Mouse (Mus musculus) limb, embryonic 12.5 days (tissue): ENCODE data around the gene Plxna2. TPM values are rescaled to one million over a fixed set of nuclear protein-coding genes. Genes with fewer than 3 reads are reported as not detected.

Experiments used
- ATAC-seq: fragments of 200-750 bp; cut with Nextera tagmentation; 2 replicates; pipeline ENCODE4 v1.8.0; 2017; ENCODE audit warnings: low read depth, moderate TSS enrichment; ENCODE audit not compliant: insufficient number of reproducible peaks, insufficient read depth, low FRiP score, low TSS enrichment
- H3K27ac ChIP-seq: fragments of 300-500 bp; sonication (generic); 2 replicates; pipeline ENCODE4 v1.5.1; 2016; ENCODE audit warnings: mild to moderate bottlenecking, moderate library complexity
- H3K27me3 ChIP-seq: fragments of 300-500 bp; sonication (generic); 2 replicates; pipeline ENCODE4 v1.6.1; 2016; ENCODE audit warnings: mild to moderate bottlenecking, moderate library complexity
- H3K36me3 ChIP-seq: fragments of 300-500 bp; sonication (generic); 2 replicates; pipeline ENCODE4 v1.6.1; 2016; ENCODE audit warnings: mild to moderate bottlenecking, moderate library complexity
- H3K4me1 ChIP-seq: fragments of 300-500 bp; sonication (generic); replicated peaks from 2 replicates; pipeline ENCODE4 v1.6.1; 2016
- H3K4me2 ChIP-seq: fragments of 300-500 bp; sonication (generic); 2 replicates; pipeline ENCODE4 v1.6.1; 2016; ENCODE audit warnings: mild to moderate bottlenecking, moderate library complexity
- H3K4me3 ChIP-seq: fragments of 300-500 bp; sonication (generic); replicated peaks from 2 replicates; pipeline ENCODE4 v1.5.1; 2016; ENCODE audit warnings: mild to moderate bottlenecking
- H3K9ac ChIP-seq: fragments of 300-500 bp; sonication (generic); replicated peaks from 2 replicates; pipeline ENCODE4 v1.6.1; 2016; ENCODE audit warnings: mild to moderate bottlenecking, moderate library complexity
- H3K9me3 ChIP-seq: fragments of 300-500 bp; sonication (generic); 2 replicates; pipeline ENCODE4 v1.6.1; 2016; ENCODE audit warnings: mild to moderate bottlenecking, moderate library complexity
- WGBS: fragments of 180-500 bp; shearing (Covaris S2); methylation state at CpG from one replicate; pipeline ENCODE4 v1.1.7; 2016; 5-methylcytosine and 5-hydroxymethylcytosine counted together
- polyA plus RNA-seq: library from polyadenylated mRNA; unstranded; fragments of >200 nt; fragmentation: Nextera tagmentation; extraction: Ambion mirVana; gene quantifications from 2 replicates; pipeline ENCODE4 v1.2.1, GENCODE M21; 2016

Gene Plxna2
- polyA plus RNA-seq, 1 experiment from 2014 or later = 4.3 TPM

- ATAC-seq = no peak
- H3K9me3 ChIP-seq = no peaks in the 10 kb centered on the region
- peaks cover under 1% of the 10 kb centered on the region for H3K4me1 ChIP-seq
- no peaks in the 10 kb centered on the region for H3K27me3 ChIP-seq
- H3K9ac ChIP-seq = no peak overlapping the region
- 59% methylated on average over 2 of the region's 2 CpGs for WGBS
- no peaks in the 10 kb centered on the region for H3K36me3 ChIP-seq
- no peak overlapping the region for H3K27ac ChIP-seq
- H3K4me3 ChIP-seq = no peak overlapping the region
- H3K4me2 ChIP-seq = no peak overlapping the region
Measured at GRCm38 (mm10) chr1:194688161-194688560, 70.1 kb downstream of the Plxna2 start.

- no peaks in the 10 kb centered on the region for H3K27me3 ChIP-seq
- no peak overlapping the region for H3K9ac ChIP-seq
- no peak overlapping the region for H3K27ac ChIP-seq
- H3K4me2 ChIP-seq = no peak overlapping the region
- H3K9me3 ChIP-seq = no peaks in the 10 kb centered on the region
- H3K36me3 ChIP-seq = no peaks in the 10 kb centered on the region
- H3K4me3 ChIP-seq = no peak overlapping the region
- H3K4me1 ChIP-seq = 0 out of 2 replicates have a peak, but pooled peaks cover 5% of the 10 kb centered on the region
- no peak for ATAC-seq
Measured at GRCm38 (mm10) chr1:194693063-194693462, 75.0 kb downstream of the Plxna2 start.

- no peaks in the 10 kb centered on the region for H3K9me3 ChIP-seq
- ATAC-seq = no peak
Measured at GRCm38 (mm10) chr1:194693488-194693887, 75.5 kb downstream of the Plxna2 start.

GRCm38 (mm10) chr1:194694805-194695204 lies 76.8 kb downstream of the Plxna2 start:
- H3K27me3 ChIP-seq = no peaks in the 10 kb centered on the region
- 77% methylated on average over 2 of the region's 2 CpGs for WGBS

More at GRCm38 (mm10) chr1:194693488-194693887, 75.5 kb downstream of the Plxna2 start:
- Histone ChIP-seq H3K4me1 (0 out of 2 replicates have a peak, but pooled peaks cover 5% of the 10 kb centered on the region), H3K27ac (no peak overlapping the region), H3K4me3 (no peak overlapping the region), H3K4me2 (no peak overlapping the region), H3K36me3 (no peaks in the 10 kb centered on the region), H3K27me3 (no peaks in the 10 kb centered on the region), H3K9ac (no peak overlapping the region)
- WGBS = 77% methylated on average over 2 of the region's 2 CpGs

GRCm38 (mm10) chr1:194697439-194697838 lies 79.4 kb downstream of the Plxna2 start:
- no peak overlapping the region for H3K4me3 ChIP-seq
- H3K9ac ChIP-seq = no peak overlapping the region
- no peak overlapping the region for H3K27ac ChIP-seq
- H3K36me3 ChIP-seq = no peaks in the 10 kb centered on the region
- WGBS = 87% methylated on average over 2 of the region's 2 CpGs
- 0 out of 2 replicates have a peak, but pooled peaks cover 9% of the 10 kb centered on the region for H3K4me1 ChIP-seq
- no peaks in the 10 kb centered on the region for H3K27me3 ChIP-seq
- H3K4me2 ChIP-seq = no peak overlapping the region
- no peaks in the 10 kb centered on the region for H3K9me3 ChIP-seq
- no peak for ATAC-seq

More at GRCm38 (mm10) chr1:194694805-194695204, 76.8 kb downstream of the Plxna2 start:
- H3K4me3 ChIP-seq = no peak overlapping the region
- H3K27ac ChIP-seq = no peak overlapping the region
- no peaks in the 10 kb centered on the region for H3K9me3 ChIP-seq
- no peak overlapping the region for H3K4me2 ChIP-seq
- no peaks in the 10 kb centered on the region for H3K36me3 ChIP-seq
- 0 out of 2 replicates have a peak, but pooled peaks cover 9% of the 10 kb centered on the region for H3K4me1 ChIP-seq
- no peak overlapping the region for H3K9ac ChIP-seq
- no peak for ATAC-seq

GRCm38 (mm10) chr1:194699321-194699720 lies 81.3 kb downstream of the Plxna2 start:
- Histone ChIP-seq H3K36me3 (no peaks in the 10 kb centered on the region), H3K9me3 (no peaks in the 10 kb centered on the region), H3K4me1 (0 out of 2 replicates have a peak, but pooled peaks cover 12% of the 10 kb centered on the region), H3K27ac (no peak overlapping the region), H3K4me3 (no peak overlapping the region), H3K27me3 (no peaks in the 10 kb centered on the region), H3K4me2 (no peak overlapping the region), H3K9ac (no peak overlapping the region)
- WGBS = 72% methylated on average over 3 of the region's 3 CpGs
- ATAC-seq = no peak

- Histone ChIP-seq H3K36me3 (no peaks in the 10 kb centered on the region), H3K4me1 (0 out of 2 replicates have a peak, but pooled peaks cover 6% of the 10 kb centered on the region), H3K9ac (no peak overlapping the region), H3K27ac (no peak overlapping the region), H3K27me3 (no peaks in the 10 kb centered on the region), H3K4me3 (no peak overlapping the region), H3K4me2 (no peak overlapping the region), H3K9me3 (no peaks in the 10 kb centered on the region)
- WGBS = 43% methylated on average over 2 of the region's 2 CpGs
- no peak for ATAC-seq
Measured at GRCm38 (mm10) chr1:194703235-194703634, 85.2 kb downstream of the Plxna2 start.

GRCm38 (mm10) chr1:194704171-194704855 lies 86.3 kb downstream of the Plxna2 start:
- Histone ChIP-seq H3K9me3 (no peaks in the 10 kb centered on the region), H3K4me1 (0 out of 2 replicates have a peak, but pooled peaks cover 6% of the 10 kb centered on the region), H3K9ac (no peak overlapping the region), H3K4me3 (no peak overlapping the region), H3K4me2 (no peak overlapping the region), H3K27me3 (no peaks in the 10 kb centered on the region), H3K36me3 (no peaks in the 10 kb centered on the region), H3K27ac (no peak overlapping the region)
- WGBS = 92% methylated on average over 1 of the region's 1 CpGs
- no peak for ATAC-seq

GRCm38 (mm10) chr1:194706566-194706965 lies 88.5 kb downstream of the Plxna2 start:
- no peak for ATAC-seq
- 77% methylated on average over 2 of the region's 2 CpGs for WGBS

GRCm38 (mm10) chr1:194712373-194712772 lies 94.4 kb downstream of the Plxna2 start:
- H3K4me3 ChIP-seq = no peak overlapping the region
- H3K27me3 ChIP-seq = no peaks in the 10 kb centered on the region
- H3K27ac ChIP-seq = no peak overlapping the region
- ATAC-seq = no peak
- no peak overlapping the region for H3K9ac ChIP-seq
- no peaks in the 10 kb centered on the region for H3K4me1 ChIP-seq
- WGBS = 17% methylated on average over 2 of the region's 2 CpGs
- no peaks in the 10 kb centered on the region for H3K36me3 ChIP-seq
- no peak overlapping the region for H3K4me2 ChIP-seq
- H3K9me3 ChIP-seq = no peaks in the 10 kb centered on the region

More at GRCm38 (mm10) chr1:194706566-194706965, 88.5 kb downstream of the Plxna2 start:
- H3K9me3 ChIP-seq = no peaks in the 10 kb centered on the region
- H3K27ac ChIP-seq = no peak overlapping the region
- H3K27me3 ChIP-seq = no peaks in the 10 kb centered on the region
- no peak overlapping the region for H3K4me3 ChIP-seq
- no peak overlapping the region for H3K4me2 ChIP-seq
- no peak overlapping the region for H3K9ac ChIP-seq
- no peaks in the 10 kb centered on the region for H3K36me3 ChIP-seq
- 0 out of 2 replicates have a peak, but pooled peaks cover 3% of the 10 kb centered on the region for H3K4me1 ChIP-seq

- Histone ChIP-seq H3K4me3 (no peak overlapping the region), H3K27ac (no peak overlapping the region), H3K4me2 (no peak overlapping the region), H3K9me3 (no peaks in the 10 kb centered on the region), H3K4me1 (no peaks in the 10 kb centered on the region), H3K36me3 (no peaks in the 10 kb centered on the region), H3K27me3 (no peaks in the 10 kb centered on the region), H3K9ac (no peak overlapping the region)
- WGBS = 58% methylated on average over 4 of the region's 4 CpGs
- no peak for ATAC-seq
Measured at GRCm38 (mm10) chr1:194714138-194715031, 96.4 kb downstream of the Plxna2 start.
